Mouse (Mus musculus) liver, embryonic 14.5 days (tissue): ENCODE measurements around the gene Alkbh7.

Experiments used
- CTCF ChIP-seq: IDR thresholded peaks from 2 replicates; pipeline ENCODE4 v1.5.1; 2016; ENCODE audit warnings: antibody characterized with exemption, low read depth, control low read depth
- EP300 ChIP-seq: IDR thresholded peaks from 2 replicates; pipeline ENCODE4 v1.6.1; 2016; ENCODE audit warnings: antibody characterized with exemption, low read depth

- TF ChIP-seq CTCF (peak; percentile 35), EP300 (no peak; the same call in 1 of the 2 replicates)
Measured at GRCm38 (mm10) chr17:57011236-57012141, 14.3 kb downstream of the Alkbh7 start, which contains the start of the genes Gtf2f1 and Gm17949.
